Mouse (Mus musculus) midbrain, embryonic 12.5 days (tissue): Measurements from ENCODE around the gene Tmcc2. TPM values are rescaled to one million over a fixed set of nuclear protein-coding genes. Genes with fewer than 3 reads are reported as not detected.
"Not testable (repeated sequence)": the region's sequence is repeated elsewhere in the genome, so short reads cannot be mapped to it uniquely, and the experiment has no call there.

ENCODE experiments used
- ATAC-seq: fragments of 200-750 bp; cut with Nextera tagmentation; 2 replicates; pipeline ENCODE4 v1.8.0; 2017; ENCODE audit warnings: low read depth, moderate TSS enrichment, moderate library complexity; ENCODE audit not compliant: low FRiP score
- H3K27ac ChIP-seq: fragments of 300-500 bp; sonication (generic); replicated peaks from 2 replicates; pipeline ENCODE4 v1.5.1; 2016; ENCODE audit warnings: mild to moderate bottlenecking
- H3K27me3 ChIP-seq: fragments of 300-500 bp; sonication (generic); 2 replicates; pipeline ENCODE4 v1.6.1; 2016; ENCODE audit warnings: mild to moderate bottlenecking
- H3K36me3 ChIP-seq: fragments of 300-500 bp; sonication (generic); 2 replicates; pipeline ENCODE4 v1.6.1; 2016
- H3K4me1 ChIP-seq: fragments of 300-500 bp; sonication (generic); 2 replicates; pipeline ENCODE4 v1.6.1; 2016
- H3K4me2 ChIP-seq: fragments of 300-500 bp; sonication (generic); replicated peaks from 2 replicates; pipeline ENCODE4 v1.6.1; 2016; ENCODE audit warnings: mild to moderate bottlenecking, moderate library complexity
- H3K4me3 ChIP-seq: fragments of 300-500 bp; sonication (generic); 2 replicates; pipeline ENCODE4 v1.5.1; 2016; ENCODE audit warnings: mild to moderate bottlenecking
- H3K9ac ChIP-seq: fragments of 300-500 bp; sonication (generic); replicated peaks from 2 replicates; pipeline ENCODE4 v1.6.1; 2016; ENCODE audit warnings: mild to moderate bottlenecking, moderate library complexity
- H3K9me3 ChIP-seq: fragments of 300-500 bp; sonication (generic); 2 replicates; pipeline ENCODE4 v1.6.1; 2016; ENCODE audit warnings: mild to moderate bottlenecking
- WGBS: fragments of 180-500 bp; shearing (Covaris S2); methylation state at CpG from one replicate; pipeline ENCODE4 v1.1.7; 2016; 5-methylcytosine and 5-hydroxymethylcytosine counted together
- polyA plus RNA-seq: library from polyadenylated mRNA; unstranded; fragments of >200 nt; fragmentation: Nextera tagmentation; extraction: Ambion mirVana; gene quantifications from 2 replicates; pipeline ENCODE4 v1.2.1, GENCODE M21; 2016

Gene Tmcc2
- polyA plus RNA-seq, 1 experiment from 2014 or later = 35.4 TPM

DNA sequence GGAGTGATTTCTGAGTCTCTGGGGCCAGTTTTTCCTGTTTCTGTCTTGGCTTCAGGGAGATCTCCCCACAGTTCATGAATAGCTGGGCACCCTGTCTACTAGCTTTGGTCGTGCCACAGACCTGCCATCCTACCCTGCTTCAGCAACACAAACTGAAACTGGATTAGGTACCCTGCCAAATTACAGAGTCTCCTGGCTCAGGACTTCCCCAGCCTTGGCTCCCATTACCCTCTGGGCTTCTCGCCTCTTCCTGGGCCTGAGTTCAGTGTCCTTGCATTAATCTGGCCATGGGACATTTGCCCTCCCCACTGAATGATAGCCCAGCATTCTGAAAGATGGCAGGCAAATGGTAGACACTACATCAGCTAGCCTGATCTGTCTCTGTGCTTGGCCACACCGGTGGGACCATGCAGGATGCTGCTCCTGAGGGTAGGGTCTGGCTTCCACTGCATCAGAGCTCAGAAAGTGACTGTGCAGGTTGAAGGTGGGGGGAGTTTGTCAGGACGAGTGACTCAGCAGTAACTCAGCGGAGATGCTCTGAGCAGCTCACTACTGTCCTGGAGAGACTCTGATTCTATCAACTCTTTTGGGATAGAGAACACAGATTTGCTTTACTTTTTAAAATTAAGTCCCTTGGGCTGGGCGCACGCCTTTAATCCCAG lies 26.1 kb downstream of the Tmcc2 start:
- no peaks in the 10 kb centered on the region for H3K27me3 ChIP-seq
- H3K27ac ChIP-seq = no peak overlapping the region
- no peak for ATAC-seq
- H3K4me1 ChIP-seq = peaks cover 15% of the 10 kb centered on the region
- H3K4me3 ChIP-seq = no peak overlapping the region
- WGBS = 90% methylated on average over 7 of the region's 7 CpGs
- no peak overlapping the region for H3K9ac ChIP-seq
- H3K9me3 ChIP-seq = no peaks in the 10 kb centered on the region
- peaks cover 34% of the 10 kb centered on the region for H3K36me3 ChIP-seq
- H3K4me2 ChIP-seq = no peak overlapping the region

DNA sequence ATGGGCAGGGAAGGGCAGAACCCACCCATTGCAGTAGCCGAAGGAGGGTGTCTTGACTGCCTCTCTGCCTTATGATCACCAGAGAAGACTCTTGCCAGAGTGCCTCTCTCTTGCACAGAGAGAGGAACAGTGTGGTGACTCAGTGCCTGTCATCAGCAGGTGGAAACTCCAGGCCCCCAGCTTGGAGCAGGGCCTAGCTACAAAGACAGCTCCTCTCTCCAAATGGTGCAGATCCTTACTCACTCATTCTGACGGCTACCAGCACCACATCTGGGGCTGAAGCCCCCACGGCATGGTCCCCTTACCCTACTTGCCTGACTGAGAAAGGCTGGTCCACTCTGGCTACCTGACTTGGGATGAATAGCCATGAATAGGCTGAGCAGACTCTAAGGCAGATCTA lies 26.7 kb downstream of the Tmcc2 start:
- Histone ChIP-seq H3K9me3 (no peaks in the 10 kb centered on the region), H3K4me1 (peaks cover 15% of the 10 kb centered on the region), H3K4me3 (no peak overlapping the region), H3K9ac (no peak overlapping the region), H3K27ac (no peak overlapping the region), H3K4me2 (no peak overlapping the region), H3K27me3 (no peaks in the 10 kb centered on the region), H3K36me3 (peaks cover 40% of the 10 kb centered on the region)
- ATAC-seq = no peak
- WGBS = 89% methylated on average over 3 of the region's 3 CpGs

DNA sequence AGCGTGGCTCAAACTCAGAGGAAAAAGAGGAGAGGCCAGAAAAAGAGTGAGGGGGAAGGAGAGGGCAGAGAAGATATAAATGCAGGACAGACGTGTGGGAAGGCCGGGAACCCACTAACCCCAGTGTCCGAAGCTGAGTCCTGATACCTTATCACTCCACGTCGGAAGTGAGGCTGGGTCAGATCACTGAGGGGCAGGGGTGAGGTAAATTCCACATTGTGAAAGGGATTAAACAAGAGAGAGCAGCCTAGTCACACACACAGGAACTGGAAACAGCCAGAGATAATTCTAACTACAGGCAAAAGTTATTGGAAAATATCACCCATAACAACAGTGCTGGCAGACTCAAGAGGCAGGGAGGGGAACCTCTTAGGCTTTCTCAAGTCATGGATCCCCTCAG lies 29.1 kb downstream of the Tmcc2 start:
- Histone ChIP-seq H3K27ac (no peak overlapping the region), H3K36me3 (peaks cover 63% of the 10 kb centered on the region), H3K27me3 (no peaks in the 10 kb centered on the region), H3K4me3 (no peak overlapping the region), H3K4me1 (peaks cover 11% of the 10 kb centered on the region), H3K9ac (no peak overlapping the region), H3K9me3 (no peaks in the 10 kb centered on the region), H3K4me2 (no peak overlapping the region)
- no peak for ATAC-seq
- WGBS = 81% methylated on average over 6 of the region's 6 CpGs

DNA sequence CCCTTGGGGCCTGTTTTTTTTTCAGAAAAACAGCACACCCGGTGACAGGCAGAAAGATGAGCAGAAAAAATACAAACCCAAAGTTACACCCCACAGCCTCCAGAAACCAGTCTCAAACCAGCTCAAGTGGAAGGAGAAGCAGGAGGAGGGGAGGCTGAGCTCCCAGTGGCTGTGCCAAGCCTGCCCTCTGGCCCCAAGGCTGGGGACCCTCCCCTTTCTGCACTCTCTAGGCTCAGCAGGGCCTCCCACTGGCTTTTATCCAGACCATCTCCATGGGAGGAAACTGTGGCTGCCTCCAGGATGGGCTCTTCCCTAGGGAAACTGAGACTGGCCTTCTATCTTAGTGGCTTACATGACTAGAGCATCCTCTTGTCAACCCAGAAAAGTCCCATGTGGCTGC lies 34.2 kb downstream of the Tmcc2 start:
- Histone ChIP-seq H3K27me3 (no peaks in the 10 kb centered on the region), H3K9ac (no peak overlapping the region), H3K4me2 (no peak overlapping the region), H3K27ac (0 out of 2 replicates have a peak overlapping the region, but pooled peaks have one; percentile 25), H3K9me3 (no peaks in the 10 kb centered on the region), H3K36me3 (peaks cover 49% of the 10 kb centered on the region), H3K4me3 (no peak overlapping the region), H3K4me1 (peaks cover 12% of the 10 kb centered on the region)
- WGBS = 55% methylated on average over 1 of the region's 1 CpGs
- ATAC-seq = no peak

DNA sequence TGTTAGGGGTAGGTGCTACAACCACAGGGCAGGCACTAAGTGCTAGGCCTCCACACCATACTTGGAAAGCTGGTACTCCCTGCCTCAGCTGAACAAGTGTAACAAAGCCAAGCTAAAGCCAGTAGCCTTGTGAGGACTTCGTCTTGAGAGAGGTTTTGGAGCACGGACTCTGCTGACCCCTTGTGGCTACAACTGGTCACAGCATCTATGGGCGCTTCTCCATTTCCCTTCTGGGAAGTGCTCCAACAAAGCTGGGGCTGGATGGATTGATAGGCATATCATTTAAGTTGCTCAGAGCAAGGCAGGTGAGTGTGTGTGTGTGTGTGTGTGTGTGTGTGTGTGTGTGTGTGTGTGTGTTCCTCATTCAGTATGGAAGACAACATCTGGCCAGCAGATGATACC lies 35.2 kb downstream of the Tmcc2 start:
- ATAC-seq = peak; percentile 83
- Histone ChIP-seq H3K9ac (no peak overlapping the region), H3K4me2 (no peak overlapping the region), H3K4me1 (peaks cover 12% of the 10 kb centered on the region), H3K27ac (peak overlapping the region; percentile 58; the same call in 1 of the 2 replicates), H3K9me3 (0 out of 2 replicates have a peak, but pooled peaks cover 3% of the 10 kb centered on the region), H3K4me3 (no peak overlapping the region), H3K36me3 (peaks cover 42% of the 10 kb centered on the region), H3K27me3 (no peaks in the 10 kb centered on the region)
- WGBS = 0% methylated on average over 3 of the region's 3 CpGs

GRCm38 (mm10) chr1:132355162-132355601 lies 35.9 kb downstream of the Tmcc2 start:
- Histone ChIP-seq H3K9ac (peak overlapping the region; percentile 37; the same call in 1 of the 2 replicates), H3K4me2 (no peak overlapping the region), H3K27ac (peak overlapping the region; percentile 58; the same call in 1 of the 2 replicates), H3K4me1 (peaks cover 12% of the 10 kb centered on the region), H3K9me3 (0 out of 2 replicates have a peak, but pooled peaks cover 5% of the 10 kb centered on the region), H3K36me3 (peaks cover 37% of the 10 kb centered on the region), H3K4me3 (no peak overlapping the region), H3K27me3 (no peaks in the 10 kb centered on the region)
- ATAC-seq = peak; percentile 47; the same call in 1 of the 2 replicates
- WGBS = 45% methylated on average over 6 of the region's 6 CpGs

DNA sequence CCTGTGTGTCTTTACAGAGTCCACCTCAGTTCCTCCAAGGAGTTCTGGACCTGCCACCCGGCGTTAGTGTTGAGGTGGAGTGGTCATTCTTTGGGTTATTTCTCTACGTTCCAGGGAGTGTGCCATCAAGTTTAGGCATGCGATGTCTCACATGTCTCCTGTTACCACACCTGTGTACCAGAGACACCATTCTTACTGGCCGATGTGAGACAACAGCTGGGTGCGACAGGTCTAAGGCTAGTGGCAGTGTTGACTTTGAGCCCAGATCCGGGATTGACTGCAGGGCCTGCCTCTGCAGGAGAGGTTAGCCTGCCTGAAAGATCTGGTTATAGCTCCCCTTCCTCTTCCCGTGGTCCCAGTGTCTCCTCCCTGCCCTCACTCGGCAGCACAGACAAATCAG lies 36.8 kb downstream of the Tmcc2 start:
- H3K4me3 ChIP-seq = no peak overlapping the region

GRCm38 (mm10) chr1:132353389-132353788 lies 37.7 kb downstream of the Tmcc2 start:
- Histone ChIP-seq H3K4me3 (no peak overlapping the region), H3K27me3 (no peaks in the 10 kb centered on the region), H3K9me3 (0 out of 2 replicates have a peak, but pooled peaks cover 5% of the 10 kb centered on the region), H3K9ac (no peak overlapping the region), H3K36me3 (peaks cover 19% of the 10 kb centered on the region), H3K4me1 (peaks cover 12% of the 10 kb centered on the region), H3K27ac (no peak overlapping the region), H3K4me2 (no peak overlapping the region)
- WGBS = 84% methylated on average over 5 of the region's 5 CpGs
- no peak for ATAC-seq

More for the DNA sequence above, 36.8 kb downstream of the Tmcc2 start:
- H3K4me2 ChIP-seq = no peak overlapping the region
- H3K27me3 ChIP-seq = no peaks in the 10 kb centered on the region
- 0 out of 2 replicates have a peak overlapping the region, but pooled peaks have one; percentile 8 for H3K9ac ChIP-seq
- WGBS = 81% methylated on average over 9 of the region's 9 CpGs
- ATAC-seq = no peak
- peaks cover 12% of the 10 kb centered on the region for H3K4me1 ChIP-seq
- peaks cover 27% of the 10 kb centered on the region for H3K36me3 ChIP-seq
- H3K9me3 ChIP-seq = 0 out of 2 replicates have a peak, but pooled peaks cover 5% of the 10 kb centered on the region
- no peak overlapping the region for H3K27ac ChIP-seq

DNA sequence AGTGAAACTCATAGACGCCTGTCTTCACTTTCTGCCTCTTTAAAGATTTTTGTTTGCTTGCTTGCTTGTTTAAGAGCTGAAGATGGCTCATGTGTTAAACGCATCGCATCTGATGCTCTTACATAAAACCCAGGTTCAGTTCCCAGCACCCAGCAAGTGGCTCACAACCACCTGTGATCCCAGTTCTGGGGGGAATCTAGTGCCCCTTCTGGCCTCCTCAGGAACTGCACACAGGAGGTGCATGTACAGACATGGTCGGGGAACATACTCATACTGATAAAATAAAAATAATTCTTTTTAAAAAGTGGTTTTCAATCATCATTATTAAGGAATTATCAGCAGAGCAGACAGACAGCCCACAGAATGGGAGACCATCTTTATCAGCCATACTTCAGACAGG lies 40.0 kb downstream of the Tmcc2 start:
- Histone ChIP-seq H3K9ac (no peak overlapping the region), H3K9me3 (0 out of 2 replicates have a peak, but pooled peaks cover 5% of the 10 kb centered on the region), H3K36me3 (peaks cover 3% of the 10 kb centered on the region; the same call in 1 of the 2 replicates), H3K4me1 (peaks cover 12% of the 10 kb centered on the region), H3K27ac (no peak overlapping the region), H3K4me3 (no peak overlapping the region), H3K27me3 (no peaks in the 10 kb centered on the region), H3K4me2 (no peak overlapping the region)
- no peak for ATAC-seq
- 95% methylated on average over 4 of the region's 4 CpGs for WGBS

DNA sequence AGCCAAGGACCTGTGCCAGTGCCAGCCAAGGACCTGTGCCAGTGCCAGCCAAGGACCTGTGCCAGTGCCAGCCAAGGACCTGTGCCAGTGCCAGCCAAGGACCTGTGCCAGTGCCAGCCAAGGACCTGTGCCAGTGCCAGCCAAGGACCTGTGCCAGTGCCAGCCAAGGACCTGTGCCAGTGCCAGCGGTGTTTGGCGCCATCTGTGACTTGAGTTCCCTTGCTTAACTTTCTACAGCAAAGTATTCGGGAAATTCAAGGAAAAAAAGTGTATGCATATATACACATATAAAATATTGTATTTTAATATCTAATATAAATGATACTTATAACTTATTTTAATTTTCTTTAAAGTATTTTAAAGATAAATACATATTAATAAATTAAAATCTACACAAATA lies 41.5 kb downstream of the Tmcc2 start:
- H3K36me3 ChIP-seq = not testable (repeated sequence)
- WGBS = 97% methylated on average over 3 of the region's 3 CpGs

DNA sequence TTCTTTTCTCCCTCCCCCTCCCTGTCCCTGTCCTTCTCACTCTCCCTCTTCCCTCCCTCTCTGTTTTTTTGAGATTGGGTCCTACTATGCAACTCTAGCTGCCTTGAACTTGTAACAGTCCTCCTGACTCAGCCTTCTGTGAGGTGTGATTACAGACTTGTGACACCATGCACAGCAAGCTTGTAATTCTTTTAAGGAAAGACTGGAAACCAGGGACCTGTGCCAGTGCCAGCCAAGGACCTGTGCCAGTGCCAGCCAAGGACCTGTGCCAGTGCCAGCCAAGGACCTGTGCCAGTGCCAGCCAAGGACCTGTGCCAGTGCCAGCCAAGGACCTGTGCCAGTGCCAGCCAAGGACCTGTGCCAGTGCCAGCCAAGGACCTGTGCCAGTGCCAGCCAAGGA lies 42.0 kb downstream of the Tmcc2 start:
- H3K27ac ChIP-seq, H3K9ac ChIP-seq, H3K4me2 ChIP-seq, H3K4me1 ChIP-seq, H3K27me3 ChIP-seq, ATAC-seq, H3K9me3 ChIP-seq, H3K4me3 ChIP-seq, H3K36me3 ChIP-seq: not testable (repeated sequence)

More for the DNA sequence above, 41.5 kb downstream of the Tmcc2 start:
- not testable (repeated sequence) for H3K9me3 ChIP-seq, H3K9ac ChIP-seq, ATAC-seq, H3K4me2 ChIP-seq, H3K4me1 ChIP-seq, H3K4me3 ChIP-seq, H3K27me3 ChIP-seq, H3K27ac ChIP-seq

GRCm38 (mm10) chr1:132348401-132348800 lies 42.7 kb downstream of the Tmcc2 start:
- 86% methylated on average over 5 of the region's 5 CpGs for WGBS
- Histone ChIP-seq H3K9me3 (0 out of 2 replicates have a peak, but pooled peaks cover 5% of the 10 kb centered on the region), H3K27me3 (no peaks in the 10 kb centered on the region), H3K27ac (no peak overlapping the region), H3K4me2 (no peak overlapping the region), H3K36me3 (0 out of 2 replicates have a peak, but pooled peaks cover 3% of the 10 kb centered on the region), H3K4me1 (no peaks in the 10 kb centered on the region), H3K9ac (no peak overlapping the region), H3K4me3 (no peak overlapping the region)
- no peak for ATAC-seq
